ENCODE assay signal across 8 mouse cellular contexts in genomic region chr2:130827410-130827809, GRCm38 (mm10).
DNase-seq lines count a peak whose midpoint lies in the region; ATAC-seq lines count a peak whose summit lies in the region.

No protein-coding gene starts in this region.

- intact Hi-C loops in gastrocnemius, postnatal 36 days (cut with DNase I) = no loop called here
- intact Hi-C loops in heart, postnatal 36 days (cut with DNase I) = no loop called here

- peak; percentile 24 for DNase-seq in gastrocnemius, adult 18-20 months (ENCODE audit: low spot score)
- no peak for DNase-seq in gastrocnemius, postnatal 36 days
- DNase-seq in brain, adult 2 months (ENCODE audit: low read depth, low spot score) = peak; percentile 54
- peak; percentile 63 to 64 for DNase-seq in heart, postnatal 36 days
- peak; percentile 39 to 63 for DNase-seq in layer of hippocampus, adult 18-20 months (ENCODE audit: low spot score in 2 of 2)
- peak; percentile 18 for DNase-seq in mesoderm, embryonic 11.5 days (ENCODE audit: low read depth, low spot score)
- DNase-seq in thymus, postnatal 0 days (ENCODE audit: low spot score) = no peak

- ATAC-seq in megakaryocyte progenitor cell, adult 5-6 weeks (replicated peaks; ENCODE audit: poor library complexity) = no peak

Comparison
In these comparisons a context has a peak if more than half of its experiments do, and no peak if none do; other contexts are left out.
1. DNase-seq: peak in gastrocnemius, adult 18-20 months (single experiment), brain, adult 2 months (single experiment), heart, postnatal 36 days (2 of 2), layer of hippocampus, adult 18-20 months (2 of 2) and mesoderm, embryonic 11.5 days (single experiment); none in gastrocnemius, postnatal 36 days (0 of 2) and thymus, postnatal 0 days (single experiment).